Mouse (Mus musculus) testis, adult 2 months (tissue): ENCODE measurements around the gene Tmc1.

Experiments
- CTCF ChIP-seq: fragments of 200-500 bp; IDR thresholded peaks from 2 replicates; pipeline ENCODE4 v1.5.1; 2012; ENCODE audit warnings: low read depth, mild to moderate bottlenecking, inconsistent platforms, low read length, moderate library complexity; ENCODE audit not compliant: control insufficient read depth, insufficient read depth, insufficient replicate concordance
- POLR2A ChIP-seq: fragments of 200-500 bp; IDR thresholded peaks from 2 replicates; pipeline ENCODE4 v1.6.1; 2012; ENCODE audit warnings: low read depth, mild to moderate bottlenecking, inconsistent platforms, low read length, moderate library complexity; ENCODE audit not compliant: control insufficient read depth

GRCm38 (mm10) chr19:20923336-20924211 lies 30.4 kb downstream of the Tmc1 start:
- TF ChIP-seq POLR2A (no peak), CTCF (no peak)
